Mouse (Mus musculus) heart, embryonic 11.5 days (tissue): Measurements from ENCODE around the gene Rgs11. TPM values are rescaled to one million over a fixed set of nuclear protein-coding genes. Genes with fewer than 3 reads are reported as not detected.
A peak's percentile ranks its signal among the peaks of the same experiment; 100 is the strongest.
"Not testable (repeated sequence)": the region's sequence is repeated elsewhere in the genome, so short reads cannot be mapped to it uniquely, and the experiment has no call there.

Experiments
- ATAC-seq: fragments of 200-750 bp; cut with Nextera tagmentation; replicated peaks from 2 replicates; pipeline ENCODE4 v1.8.0; 2017; ENCODE audit warnings: moderate library complexity; ENCODE audit not compliant: insufficient number of reproducible peaks, low FRiP score, low TSS enrichment
- H3K27ac ChIP-seq: fragments of 300-500 bp; sonication (generic); 2 replicates; pipeline ENCODE4 v1.5.1; 2014; ENCODE audit warnings: mild to moderate bottlenecking, low read depth, low read length
- H3K27me3 ChIP-seq: fragments of 300-500 bp; sonication (generic); 2 replicates; pipeline ENCODE4 v1.6.1; 2014; ENCODE audit warnings: mild to moderate bottlenecking, low read length, mixed read lengths; ENCODE audit not compliant: control insufficient read depth, insufficient read depth
- H3K36me3 ChIP-seq: fragments of 300-500 bp; sonication (generic); 2 replicates; pipeline ENCODE4 v1.6.1; 2014; ENCODE audit warnings: mild to moderate bottlenecking, low read length, moderate library complexity, mixed read lengths; ENCODE audit not compliant: control insufficient read depth, insufficient read depth
- H3K4me1 ChIP-seq: fragments of 300-500 bp; sonication (generic); 2 replicates; pipeline ENCODE4 v1.6.1; 2014; ENCODE audit warnings: low read length; ENCODE audit not compliant: control insufficient read depth, insufficient read depth
- H3K4me2 ChIP-seq: fragments of 300-500 bp; sonication (generic); 2 replicates; pipeline ENCODE4 v1.6.1; 2014; ENCODE audit warnings: mild to moderate bottlenecking, moderate library complexity
- H3K4me3 ChIP-seq: fragments of 300-500 bp; sonication (generic); 2 replicates; pipeline ENCODE4 v1.5.1; 2014; ENCODE audit warnings: low read depth, low read length
- H3K9ac ChIP-seq: fragments of 300-500 bp; sonication (generic); 2 replicates; pipeline ENCODE4 v1.6.1; 2014; ENCODE audit warnings: mild to moderate bottlenecking, low read depth, low read length, moderate library complexity
- H3K9me3 ChIP-seq: fragments of 300-500 bp; sonication (generic); replicated peaks from 2 replicates; pipeline ENCODE4 v1.6.1; 2016; ENCODE audit warnings: low read length; ENCODE audit not compliant: control insufficient read depth
- WGBS: fragments of 180-500 bp; shearing (Covaris S2); extraction: QIAGEN DNeasy Blood & Tissue Kit; methylation state at CpG from one replicate; pipeline ENCODE4 v1.1.7; 2014; ENCODE audit not compliant: insufficient replicate concordance; 5-methylcytosine and 5-hydroxymethylcytosine counted together
- polyA plus RNA-seq: library from polyadenylated mRNA; unstranded; fragments of >200 nt; fragmentation: Nextera tagmentation; extraction: Ambion mirVana; gene quantifications from 2 replicates; pipeline ENCODE4 v1.2.1, GENCODE M21; 2014

Rgs11 gene
- 3.7 and 5.8 TPM in 2 replicates for polyA plus RNA-seq

- Histone ChIP-seq H3K4me2 (peak within 1 kb of the TSS; percentile 95), H3K4me1 (peaks cover 16% of the 10 kb centered on the region), H3K27me3 (peaks cover 62% of the 10 kb centered on the region), H3K36me3 (no peaks in the 10 kb centered on the region), H3K9ac (peak within 1 kb of the TSS; percentile 52; the same call in 1 of the 2 replicates), H3K9me3 (no peaks in the 10 kb centered on the region), H3K27ac (no peak within 1 kb of the TSS), H3K4me3 (peak within 1 kb of the TSS; percentile 55)
- ATAC-seq = no peak
- WGBS = 2% methylated on average over 22 of the region's 22 CpGs
Observed at GRCm38 (mm10) chr17:26202737-26203136, at the start of gene Rgs11. Gene Rgs11, plus strand, starts transcription at chr17:26202951.

GRCm38 (mm10) chr17:26162736-26163135 is 40.0 kb upstream of the Rgs11 start:
- Histone ChIP-seq H3K4me1 (no peaks in the 10 kb centered on the region), H3K9me3 (no peaks in the 10 kb centered on the region), H3K4me2 (no peak overlapping the region), H3K36me3 (no peaks in the 10 kb centered on the region), H3K4me3 (no peak overlapping the region), H3K27ac (no peak overlapping the region), H3K9ac (no peak overlapping the region), H3K27me3 (no peaks in the 10 kb centered on the region)
- WGBS = 94% methylated on average over 1 of the region's 1 CpGs
- ATAC-seq = no peak

GRCm38 (mm10) chr17:26168039-26168438 is 34.7 kb upstream of the Rgs11 start:
- Histone ChIP-seq H3K4me1 (no peaks in the 10 kb centered on the region), H3K9ac (no peak overlapping the region), H3K4me2 (no peak overlapping the region), H3K9me3 (no peaks in the 10 kb centered on the region), H3K27ac (no peak overlapping the region), H3K4me3 (no peak overlapping the region), H3K27me3 (no peaks in the 10 kb centered on the region), H3K36me3 (0 out of 2 replicates have a peak, but pooled peaks cover 2% of the 10 kb centered on the region)
- 88% methylated on average over 2 of the region's 2 CpGs for WGBS
- no peak for ATAC-seq

- H3K36me3 ChIP-seq, H3K4me1 ChIP-seq, ATAC-seq, H3K9ac ChIP-seq, H3K4me2 ChIP-seq, H3K9me3 ChIP-seq, H3K27me3 ChIP-seq, H3K27ac ChIP-seq, H3K4me3 ChIP-seq: not testable (repeated sequence)
- 75% methylated on average over 2 of the region's 2 CpGs for WGBS
Observed at GRCm38 (mm10) chr17:26175248-26175647, 27.5 kb upstream of the Rgs11 start.

GRCm38 (mm10) chr17:26178611-26179010 is 24.1 kb upstream of the Rgs11 start:
- H3K27ac ChIP-seq = no peak overlapping the region
- no peak for ATAC-seq
- no peak overlapping the region for H3K4me2 ChIP-seq
- no peak overlapping the region for H3K4me3 ChIP-seq
- H3K9me3 ChIP-seq = no peaks in the 10 kb centered on the region
- H3K27me3 ChIP-seq = no peaks in the 10 kb centered on the region
- H3K4me1 ChIP-seq = no peaks in the 10 kb centered on the region
- H3K36me3 ChIP-seq = peaks cover 11% of the 10 kb centered on the region
- no peak overlapping the region for H3K9ac ChIP-seq

GRCm38 (mm10) chr17:26181179-26181578 is 21.6 kb upstream of the Rgs11 start:
- H3K4me3 ChIP-seq = no peak overlapping the region
- H3K9me3 ChIP-seq = no peaks in the 10 kb centered on the region
- no peak for ATAC-seq
- H3K27me3 ChIP-seq = no peaks in the 10 kb centered on the region
- no peak overlapping the region for H3K27ac ChIP-seq
- H3K9ac ChIP-seq = no peak overlapping the region
- peaks cover 13% of the 10 kb centered on the region for H3K36me3 ChIP-seq
- H3K4me1 ChIP-seq = no peaks in the 10 kb centered on the region
- H3K4me2 ChIP-seq = no peak overlapping the region
- WGBS = 89% methylated on average over 3 of the region's 3 CpGs

- peaks cover 27% of the 10 kb centered on the region for H3K36me3 ChIP-seq
- no peaks in the 10 kb centered on the region for H3K4me1 ChIP-seq
- H3K9me3 ChIP-seq = no peaks in the 10 kb centered on the region
- WGBS = 96% methylated on average over 5 of the region's 5 CpGs
- H3K4me3 ChIP-seq = no peak overlapping the region
- H3K9ac ChIP-seq = no peak overlapping the region
- no peak overlapping the region for H3K4me2 ChIP-seq
- no peak overlapping the region for H3K27ac ChIP-seq
- ATAC-seq = no peak
- H3K27me3 ChIP-seq = no peaks in the 10 kb centered on the region
Observed at GRCm38 (mm10) chr17:26187592-26187991, 15.2 kb upstream of the Rgs11 start.

GRCm38 (mm10) chr17:26188091-26188805 is 14.5 kb upstream of the Rgs11 start:
- no peak for ATAC-seq
- H3K36me3 ChIP-seq = peaks cover 27% of the 10 kb centered on the region
- WGBS = 93% methylated on average over 11 of the region's 11 CpGs

GRCm38 (mm10) chr17:26191486-26191885 is 11.3 kb upstream of the Rgs11 start:
- 90% methylated on average over 7 of the region's 7 CpGs for WGBS
- not testable (repeated sequence) for H3K9me3 ChIP-seq, H3K27me3 ChIP-seq, ATAC-seq, H3K9ac ChIP-seq, H3K27ac ChIP-seq, H3K4me1 ChIP-seq, H3K4me2 ChIP-seq, H3K4me3 ChIP-seq
- H3K36me3 ChIP-seq = peaks cover 31% of the 10 kb centered on the region

More at GRCm38 (mm10) chr17:26188091-26188805, 14.5 kb upstream of the Rgs11 start:
- no peaks in the 10 kb centered on the region for H3K4me1 ChIP-seq
- H3K4me3 ChIP-seq = no peak overlapping the region
- H3K9ac ChIP-seq = no peak overlapping the region
- H3K27me3 ChIP-seq = no peaks in the 10 kb centered on the region
- no peaks in the 10 kb centered on the region for H3K9me3 ChIP-seq
- no peak overlapping the region for H3K4me2 ChIP-seq
- H3K27ac ChIP-seq = no peak overlapping the region
